Mouse (Mus musculus): ENCODE measurements around the gene Atxn3. TPM values are rescaled to one million over a fixed set of nuclear protein-coding genes. Genes with fewer than 3 reads are reported as not detected.

The Atxn3 gene
- total RNA-seq (2023), result 21.2 TPM

GRCm38 (mm10) chr12:101957942-101958544 lies at the start of gene Atxn3:
Gene Atxn3 (minus strand): TSS chr12:101958246.

DNA sequence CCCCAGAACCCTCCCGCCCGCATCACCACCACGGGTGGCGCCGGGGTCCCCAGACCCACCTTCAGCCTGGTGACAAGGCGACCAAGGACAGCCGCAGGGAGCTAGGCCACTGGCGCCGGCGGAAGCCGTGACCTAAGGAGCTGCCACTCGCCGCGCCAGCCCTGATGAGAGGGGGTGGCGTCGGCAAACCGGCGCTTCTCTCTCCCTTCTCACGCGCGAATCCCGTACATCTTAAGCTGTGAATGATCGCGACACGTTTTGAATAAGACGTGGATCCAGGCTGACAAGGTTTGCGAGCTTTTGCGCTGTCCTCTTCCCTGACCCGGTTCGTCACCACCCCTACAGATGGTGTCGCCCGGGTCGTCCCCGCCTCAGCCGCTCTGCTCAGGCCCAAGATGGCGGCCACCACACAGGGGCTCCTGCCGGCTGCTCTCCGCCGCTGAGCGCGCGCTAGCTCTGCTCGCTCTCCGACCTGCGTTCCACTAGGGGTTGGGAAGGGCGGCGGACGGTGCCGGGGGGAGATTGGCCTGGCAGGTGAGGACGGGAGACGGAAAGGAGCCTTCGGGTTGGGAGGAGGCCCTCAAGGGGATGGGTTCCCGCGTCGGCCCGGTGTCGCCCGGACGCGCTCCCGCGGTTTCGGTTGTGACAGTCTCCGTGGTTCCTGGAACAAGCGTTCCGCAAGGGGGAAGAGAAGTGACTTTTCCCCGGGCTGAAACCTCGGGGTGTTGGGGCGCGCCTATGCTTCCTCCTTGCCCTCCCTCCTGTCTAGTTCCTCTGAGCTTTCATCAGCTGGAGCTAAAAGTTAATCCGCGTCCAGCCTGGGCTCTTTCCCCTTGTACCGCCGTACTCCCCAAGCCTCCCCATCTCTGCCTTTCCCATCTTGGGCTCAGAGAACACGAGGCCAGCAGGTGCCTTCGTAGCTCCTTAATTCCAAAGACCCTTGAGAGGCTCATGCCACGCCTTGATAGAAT lies 17.8 kb upstream of the Atxn3 start, which contains the start of gene Cpsf2:
Gene Cpsf2, plus strand, starts transcription at position 388 of the 971 bp plus-strand sequence.

DNA sequence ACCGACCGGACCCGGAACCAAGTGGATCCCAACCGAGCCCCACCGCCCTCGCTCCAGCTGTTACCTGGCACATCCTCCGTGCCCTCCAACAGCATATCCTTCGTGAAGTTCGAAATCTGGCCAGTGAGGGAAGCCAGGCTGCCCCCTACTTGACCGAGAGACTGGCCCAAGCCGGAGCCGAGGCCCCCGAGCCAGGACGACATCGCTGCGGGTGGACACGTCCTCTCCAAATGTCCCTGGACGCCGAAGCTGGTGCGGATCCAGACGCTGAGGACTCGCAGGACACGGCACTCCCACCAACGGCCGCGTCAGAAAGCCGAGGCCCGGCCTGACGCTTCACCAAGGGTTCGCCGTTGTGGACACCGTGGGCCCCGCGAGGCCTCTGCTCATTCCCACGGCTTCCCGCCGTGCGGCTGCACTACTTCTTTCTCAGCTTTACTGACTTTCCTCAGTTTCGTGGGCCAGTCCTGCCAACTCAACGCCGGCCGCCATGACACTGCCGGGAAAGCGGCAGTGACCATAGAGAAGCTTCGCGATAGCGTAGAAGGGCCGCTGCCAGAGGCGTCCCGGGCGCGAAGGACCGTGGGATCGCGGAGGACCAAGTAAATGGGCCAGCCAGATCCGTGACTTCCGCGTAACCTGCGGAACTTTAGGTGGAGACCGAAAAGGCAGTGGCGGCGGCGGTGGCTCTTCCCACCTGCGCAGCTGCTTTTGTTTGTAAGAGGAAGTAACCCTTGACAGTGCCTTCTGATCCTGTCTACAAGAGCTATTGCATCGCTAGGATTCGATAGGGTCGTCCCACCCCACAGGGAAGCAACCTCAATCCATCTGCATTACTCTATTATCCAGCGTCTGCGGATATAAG lies 45.2 kb downstream of the Atxn3 start, which contains the start of gene Trip11:
Gene Trip11, minus strand, starts transcription at position 642 of the 865 bp plus-strand sequence.

Other genes with a start within 250 kb of the Atxn3 start
- not detected for gene Tc2n, start 239.7 kb downstream of the Atxn3 start, total RNA-seq (2023)
- not detected for gene Fbln5, start 139.2 kb downstream of the Atxn3 start, total RNA-seq (2023)
- gene Trip11, start 45.0 kb downstream of the Atxn3 start, total RNA-seq (2023), result 77.6 TPM
- gene Cpsf2, start 17.7 kb upstream of the Atxn3 start, total RNA-seq (2023), result 17.0 TPM
- gene Slc24a4, start 170.5 kb upstream of the Atxn3 start, total RNA-seq (2023), result not detected

Data from CD8-positive naive resting alpha-beta T cell, adult 57 days (primary cell).